Mouse (Mus musculus) MEL (cell line): Measurements from ENCODE around the gene Scin.

Experiments
- CTCF ChIP-seq, 3 experiments: IDR thresholded peaks in 2 of 3; conservative IDR thresholded peaks in 1 of 3; 2 replicates each; pipeline ENCODE4 v1.5.1; 2011 to 2012; ENCODE audit warnings: low read length in 3 of 3, low read depth in 2 of 3, mild to moderate bottlenecking in 2 of 3, improper control_type of control experiment in 1 of 3, inconsistent platforms in 1 of 3, mixed read lengths in 1 of 3, moderate library complexity in 1 of 3; ENCODE audit not compliant: control insufficient read depth in 1 of 3, insufficient read depth in 1 of 3, poor library complexity in 1 of 3, severe bottlenecking in 1 of 3
- E2F4 ChIP-seq: IDR thresholded peaks from 2 replicates; pipeline ENCODE4 v1.6.1; 2011; ENCODE audit warnings: low read depth, low read length, improper control_type of control experiment, borderline replicate concordance
- EP300 ChIP-seq, 2 experiments: IDR thresholded peaks; 2 replicates each; pipeline ENCODE4 v1.6.1; 2011; ENCODE audit warnings: improper control_type of control experiment in 2 of 2, low read length in 2 of 2, low read depth in 1 of 2, mild to moderate bottlenecking in 1 of 2
- GATA1 ChIP-seq: IDR thresholded peaks from 2 replicates; pipeline ENCODE4 v1.6.1; 2011; ENCODE audit warnings: low read depth, low read length, improper control_type of control experiment
- NRF1 ChIP-seq: IDR thresholded peaks from 2 replicates; pipeline ENCODE4 v1.6.1; 2014; ENCODE audit warnings: low read depth, mild to moderate bottlenecking, inconsistent platforms, low read length, improper control_type of control experiment, moderate library complexity; ENCODE audit not compliant: poor library complexity, insufficient read depth, severe bottlenecking
- POLR2A ChIP-seq, 2 experiments: IDR thresholded peaks; 2 replicates each; pipeline ENCODE4 v1.6.1; 2011 to 2012; ENCODE audit warnings: low read length in 2 of 2, mild to moderate bottlenecking in 2 of 2, control low read depth in 1 of 2, improper control_type of control experiment in 1 of 2, low read depth in 1 of 2, moderate library complexity in 1 of 2; ENCODE audit not compliant: control insufficient read depth in 1 of 2, insufficient read depth in 1 of 2, poor library complexity in 1 of 2
- POLR2AphosphoS2 ChIP-seq: IDR thresholded peaks from 2 replicates; pipeline ENCODE4 v1.6.1; 2011; ENCODE audit warnings: low read length, improper control_type of control experiment
- RCOR1 ChIP-seq: IDR thresholded peaks from 2 replicates; pipeline ENCODE4 v1.6.1; 2012; ENCODE audit warnings: low read depth, mild to moderate bottlenecking, inconsistent platforms, low read length, improper control_type of control experiment
- UBTF ChIP-seq: IDR thresholded peaks from 2 replicates; pipeline ENCODE4 v1.6.1; 2012; ENCODE audit warnings: low read depth, mild to moderate bottlenecking, inconsistent platforms, low read length, improper control_type of control experiment, moderate library complexity, borderline replicate concordance; ENCODE audit not compliant: insufficient read depth
- USF1 ChIP-seq: IDR thresholded peaks from 2 replicates; pipeline ENCODE4 v1.6.1; 2014; ENCODE audit warnings: low read depth, mild to moderate bottlenecking, inconsistent platforms, low read length, improper control_type of control experiment, moderate library complexity
- ZMIZ1 ChIP-seq: IDR thresholded peaks from 2 replicates; pipeline ENCODE4 v1.6.1; 2012; ENCODE audit warnings: low read depth, mild to moderate bottlenecking, inconsistent platforms, low read length, improper control_type of control experiment, moderate library complexity

- no peak for TF ChIP-seq RCOR1
- TF ChIP-seq GATA1 = no peak
- no peak for TF ChIP-seq NRF1
- no peak for TF ChIP-seq EP300 (IDR thresholded peaks at IDR 0.05; ENCODE audit: low read depth in 1 of 2, low read length in 2 of 2)
- TF ChIP-seq UBTF = no peak
- peak in 2 of 3 experiments; percentile 64 to 92; a peak in 4 of 6 replicates for TF ChIP-seq CTCF (IDR thresholded peaks at IDR 0.05 in 2 of 3, conservative IDR thresholded peaks at IDR 0.05 in 1 of 3; ENCODE audit: control insufficient read depth in 1 of 3, insufficient read depth in 1 of 3, low read depth in 2 of 3, low read length in 3 of 3, poor library complexity in 1 of 3, severe bottlenecking in 1 of 3)
- no peak for TF ChIP-seq POLR2A (IDR thresholded peaks at IDR 0.05; ENCODE audit: control insufficient read depth in 1 of 2, insufficient read depth in 1 of 2, low read depth in 1 of 2, low read length in 2 of 2, poor library complexity in 1 of 2)
- TF ChIP-seq USF1 = no peak
- no peak for TF ChIP-seq E2F4
- no peak for TF ChIP-seq ZMIZ1
- TF ChIP-seq POLR2AphosphoS2 = no peak
Observed at GRCm38 (mm10) chr12:40164621-40165020, 30.6 kb upstream of the Scin start.
